Mouse (Mus musculus) embryonic fibroblast, embryonic 13.5 days (primary cell): ENCODE results near the gene Fgf5. TPM values are rescaled to one million over a fixed set of nuclear protein-coding genes. Genes with fewer than 3 reads are reported as not detected.

Experiments
- H3K27ac ChIP-seq: 2 replicates; pipeline ENCODE4 v1.5.1; 2012; ENCODE audit warnings: low read length, control low read depth, inconsistent platforms; ENCODE audit not compliant: insufficient read depth
- H3K4me1 ChIP-seq: 2 replicates; pipeline ENCODE4 v1.6.1; 2011; ENCODE audit warnings: low read length; ENCODE audit not compliant: control insufficient read depth, insufficient read depth
- H3K4me3 ChIP-seq: 2 replicates; pipeline ENCODE4 v1.5.1; 2011; ENCODE audit warnings: mild to moderate bottlenecking, control low read depth, low read length; ENCODE audit not compliant: insufficient read depth
- CTCF ChIP-seq: IDR thresholded peaks from 2 replicates; pipeline ENCODE4 v1.5.1; 2011; ENCODE audit warnings: mild to moderate bottlenecking, control low read depth, low read length, moderate library complexity, borderline replicate concordance; ENCODE audit not compliant: insufficient read depth
- POLR2A ChIP-seq: IDR thresholded peaks from 2 replicates; pipeline ENCODE4 v1.6.1; 2011; ENCODE audit warnings: low read depth, mild to moderate bottlenecking, control low read depth, low read length, moderate library complexity
- polyA plus RNA-seq: library from polyadenylated mRNA; stranded (reverse); fragments of >200 nt; gene quantifications from 2 replicates; pipeline ENCODE4 v1.2.4, GENCODE M21; 2011; ENCODE audit warnings: low read depth; ENCODE audit not compliant: missing spikeins, insufficient read length

Gene Fgf5
- polyA plus RNA-seq, 1 experiment = 1.8 TPM

- no peak overlapping the region for H3K27ac ChIP-seq
- H3K4me3 ChIP-seq = no peak overlapping the region
- H3K4me1 ChIP-seq = no peaks in the 10 kb centered on the region
- no peak for TF ChIP-seq CTCF
- no peak for TF ChIP-seq POLR2A
These were observed 46.1 kb downstream of the Fgf5 start for GRCm38 (mm10) chr5:98300079-98300478.

GRCm38 (mm10) chr5:98305673-98306072 is 51.7 kb downstream of the Fgf5 start:
- H3K4me1 ChIP-seq = no peaks in the 10 kb centered on the region
- TF ChIP-seq CTCF (no peak), POLR2A (no peak)
- H3K27ac ChIP-seq = no peak overlapping the region
- no peak overlapping the region for H3K4me3 ChIP-seq

- Histone ChIP-seq H3K4me3 (no peak overlapping the region), H3K27ac (no peak overlapping the region), H3K4me1 (no peaks in the 10 kb centered on the region)
- no peak for TF ChIP-seq POLR2A
- no peak for TF ChIP-seq CTCF
These were observed 52.5 kb downstream of the Fgf5 start for GRCm38 (mm10) chr5:98306528-98306927.

- no peak overlapping the region for H3K4me3 ChIP-seq
- no peaks in the 10 kb centered on the region for H3K4me1 ChIP-seq
- TF ChIP-seq CTCF = no peak
- no peak for TF ChIP-seq POLR2A
- no peak overlapping the region for H3K27ac ChIP-seq
These were observed 72.6 kb downstream of the Fgf5 start for GRCm38 (mm10) chr5:98326625-98327024.

Other genes starting within 250 kb of the Fgf5 start
- 43.2 and 45.0 TPM in 2 replicates for gene Antxr2, start 223.1 kb upstream of the Fgf5 start, polyA plus RNA-seq
- gene Prdm8, start 87.0 kb upstream of the Fgf5 start, polyA plus RNA-seq = 0.25 TPM in 1 of 2 replicates, not detected in the other
- gene Cfap299, start 75.1 kb downstream of the Fgf5 start, polyA plus RNA-seq = not detected in 2 replicates